Mouse (Mus musculus) small intestine, adult 2 months (tissue): Measurements from ENCODE around the gene Dcaf17.

Experiments
- CTCF ChIP-seq: fragments of 200-500 bp; IDR thresholded peaks from 2 replicates; pipeline ENCODE4 v1.5.1; 2012; ENCODE audit warnings: low read depth, mild to moderate bottlenecking, control low read depth, inconsistent platforms, low read length, moderate library complexity, mixed read lengths; ENCODE audit not compliant: insufficient replicate concordance, insufficient read length; ENCODE audit errors: extremely low read depth
- POLR2A ChIP-seq: fragments of 200-500 bp; IDR thresholded peaks from 2 replicates; pipeline ENCODE4 v1.6.1; 2012; ENCODE audit warnings: low read depth, mild to moderate bottlenecking, control low read depth, inconsistent platforms, low read length, moderate library complexity

GRCm38 (mm10) chr2:71033014-71033413, 22.1 kb upstream of the Dcaf17 start:
- TF ChIP-seq CTCF (no peak), POLR2A (no peak)
